Mouse (Mus musculus): Measurements from ENCODE around the gene Slc25a13.
A peak's percentile ranks its signal among the peaks of the same experiment; 100 is the strongest.

Slc25a13 gene

GRCm38 (mm10) chr6:6112767-6113528 lies 104.0 kb downstream of the Slc25a13 start:
- DNase-seq: no peak

- peak in 1 of 2 experiments; percentile 25 for DNase-seq
Measured at GRCm38 (mm10) chr6:6107419-6107966, 109.5 kb downstream of the Slc25a13 start.

- no peak for DNase-seq
Measured at GRCm38 (mm10) chr6:6105586-6105985, 111.4 kb downstream of the Slc25a13 start.

GRCm38 (mm10) chr6:6103469-6103868 lies 113.5 kb downstream of the Slc25a13 start:
- DNase-seq: no peak

GRCm38 (mm10) chr6:6101605-6102004 lies 115.4 kb downstream of the Slc25a13 start:
- no peak for DNase-seq

GRCm38 (mm10) chr6:6100892-6101480 lies 116.0 kb downstream of the Slc25a13 start:
- no peak for DNase-seq

- DNase-seq: no peak
Measured at GRCm38 (mm10) chr6:6093978-6094377, 123.0 kb downstream of the Slc25a13 start.

- DNase-seq: no peak
Measured at GRCm38 (mm10) chr6:6093522-6093921, 123.5 kb downstream of the Slc25a13 start.

GRCm38 (mm10) chr6:6092497-6092896 lies 124.5 kb downstream of the Slc25a13 start:
- DNase-seq: no peak

- DNase-seq: peak in 1 of 2 experiments; percentile 12
Measured at GRCm38 (mm10) chr6:6091016-6091415, 126.0 kb downstream of the Slc25a13 start.

- DNase-seq: peak; percentile 81 to 86
Measured at GRCm38 (mm10) chr6:6088151-6088550, 128.8 kb downstream of the Slc25a13 start.

GRCm38 (mm10) chr6:6080484-6080883 lies 136.5 kb downstream of the Slc25a13 start:
- DNase-seq: peak in 1 of 2 experiments; percentile 17

- no peak for DNase-seq
Measured at GRCm38 (mm10) chr6:6077234-6077633, 139.7 kb downstream of the Slc25a13 start.

GRCm38 (mm10) chr6:6075940-6076447 lies 141.0 kb downstream of the Slc25a13 start:
- no peak for DNase-seq

GRCm38 (mm10) chr6:6071038-6071437 lies 145.9 kb downstream of the Slc25a13 start:
- DNase-seq: no peak

- DNase-seq: no peak
Measured at GRCm38 (mm10) chr6:6070015-6070414, 147.0 kb downstream of the Slc25a13 start.

- DNase-seq: no peak
Measured at GRCm38 (mm10) chr6:6067201-6067600, 149.8 kb downstream of the Slc25a13 start.

GRCm38 (mm10) chr6:6058548-6058947 lies 158.4 kb downstream of the Slc25a13 start:
- DNase-seq: no peak

- DNase-seq: no peak
Measured at GRCm38 (mm10) chr6:6053946-6054345, 163.0 kb downstream of the Slc25a13 start.

- DNase-seq: no peak
Measured at GRCm38 (mm10) chr6:6052696-6053095, 164.3 kb downstream of the Slc25a13 start.

GRCm38 (mm10) chr6:6046729-6047424 lies 170.1 kb downstream of the Slc25a13 start:
- no peak for DNase-seq

GRCm38 (mm10) chr6:6038773-6039550 lies 178.0 kb downstream of the Slc25a13 start:
- peak; percentile 13 to 27 for DNase-seq
